Mouse (Mus musculus) mesoderm, embryonic 11.5 days (tissue): ENCODE measurements around the gene Crxos.
"Not testable (repeated sequence)": the region's sequence is repeated elsewhere in the genome, so short reads cannot be mapped to it uniquely, and the experiment has no call there.

Experiments
- DNase-seq: peaks from one replicate; pipeline ENCODE4 v3.0.0-alpha.2; 2012; ENCODE audit warnings: low read depth, low spot score

The Crxos gene

GRCm38 (mm10) chr7:15882317-15882716 lies at the start of gene Crxos:
Gene Crxos, plus strand, starts transcription at chr7:15882617.
- DNase-seq = no peak

- no peak for DNase-seq
These were observed 42.8 kb upstream of the Crxos start, which contains the start of gene Obox6 for GRCm38 (mm10) chr7:15839578-15839977. Gene Obox6, minus strand, starts transcription at chr7:15839678.

- DNase-seq = no peak
These were observed 22.8 kb upstream of the Crxos start for GRCm38 (mm10) chr7:15859657-15860056.

- DNase-seq = no peak
These were observed 18.3 kb upstream of the Crxos start for GRCm38 (mm10) chr7:15864104-15864503.

- no peak for DNase-seq
These were observed 2.7 kb upstream of the Crxos start, which contains the start of gene Crx for GRCm38 (mm10) chr7:15879756-15880155. Gene Crx, minus strand, starts transcription at chr7:15879968.

GRCm38 (mm10) chr7:15881388-15881787 lies 1.0 kb upstream of the Crxos start:
- DNase-seq = no peak

- no peak for DNase-seq
These were observed 586 bp upstream of the Crxos start for GRCm38 (mm10) chr7:15881831-15882230.

- DNase-seq = no peak
These were observed 1.7 kb downstream of the Crxos start for GRCm38 (mm10) chr7:15884127-15884526.

- DNase-seq = no peak
These were observed 11.8 kb downstream of the Crxos start for GRCm38 (mm10) chr7:15894251-15894650.

GRCm38 (mm10) chr7:15901366-15902048 lies 19.1 kb downstream of the Crxos start:
- no peak for DNase-seq

GRCm38 (mm10) chr7:15905861-15906260 lies 23.4 kb downstream of the Crxos start:
- DNase-seq = no peak

- DNase-seq = no peak
These were observed 24.2 kb downstream of the Crxos start for GRCm38 (mm10) chr7:15906602-15907001.

- DNase-seq = no peak
These were observed 25.7 kb downstream of the Crxos start for GRCm38 (mm10) chr7:15907971-15908590.

- no peak for DNase-seq
These were observed 28.1 kb downstream of the Crxos start for GRCm38 (mm10) chr7:15910521-15910920.

GRCm38 (mm10) chr7:15912183-15912582 lies 29.8 kb downstream of the Crxos start:
- peak; percentile 92 for DNase-seq

- peak; percentile 61 for DNase-seq
These were observed 31.8 kb downstream of the Crxos start for GRCm38 (mm10) chr7:15914252-15914651.

GRCm38 (mm10) chr7:15914751-15915150 lies 32.3 kb downstream of the Crxos start:
- no peak for DNase-seq

- DNase-seq = not testable (repeated sequence)
These were observed 33.3 kb downstream of the Crxos start for GRCm38 (mm10) chr7:15915695-15916094.

- no peak for DNase-seq
These were observed 33.8 kb downstream of the Crxos start for GRCm38 (mm10) chr7:15916134-15916723.

GRCm38 (mm10) chr7:15916996-15917395 lies 34.6 kb downstream of the Crxos start:
- no peak for DNase-seq

- DNase-seq = no peak
These were observed 36.0 kb downstream of the Crxos start for GRCm38 (mm10) chr7:15918371-15918770.

GRCm38 (mm10) chr7:15919947-15920346 lies 37.5 kb downstream of the Crxos start:
- DNase-seq = no peak
